Mouse (Mus musculus) hindbrain, embryonic 14.5 days (tissue): ENCODE data around the gene Mast3. TPM values are rescaled to one million over a fixed set of nuclear protein-coding genes. Genes with fewer than 3 reads are reported as not detected.
A peak's percentile ranks its signal among the peaks of the same experiment; 100 is the strongest.
"Not testable (repeated sequence)": the region's sequence is repeated elsewhere in the genome, so short reads cannot be mapped to it uniquely, and the experiment has no call there.

Experiments
- ATAC-seq: fragments of 200-750 bp; cut with Nextera tagmentation; 2 replicates; pipeline ENCODE4 v1.8.0; 2017; ENCODE audit warnings: moderate number of reproducible peaks, mild to moderate bottlenecking, moderate TSS enrichment, moderate library complexity; ENCODE audit not compliant: low FRiP score
- DNase-seq: peaks from one replicate; pipeline ENCODE4 v3.0.0-alpha.2; 2015; ENCODE audit warnings: low spot score
- H3K27ac ChIP-seq: fragments of 300-500 bp; sonication (generic); 2 replicates; pipeline ENCODE4 v1.5.1; 2014; ENCODE audit warnings: mild to moderate bottlenecking, moderate library complexity
- H3K27me3 ChIP-seq: fragments of 300-500 bp; sonication (generic); 2 replicates; pipeline ENCODE4 v1.6.1; 2014; ENCODE audit warnings: mild to moderate bottlenecking, low read length, mixed read lengths; ENCODE audit not compliant: control insufficient read depth, insufficient read depth
- H3K36me3 ChIP-seq: fragments of 300-500 bp; sonication (generic); replicated peaks from 2 replicates; pipeline ENCODE4 v1.6.1; 2014; ENCODE audit not compliant: control insufficient read depth, insufficient read depth
- H3K4me1 ChIP-seq: fragments of 300-500 bp; sonication (generic); replicated peaks from 2 replicates; pipeline ENCODE4 v1.6.1; 2014; ENCODE audit warnings: antibody characterized with exemption, low read length, mixed read lengths; ENCODE audit not compliant: control insufficient read depth, insufficient read depth
- H3K4me2 ChIP-seq: fragments of 300-500 bp; sonication (generic); replicated peaks from 2 replicates; pipeline ENCODE4 v1.6.1; 2014; ENCODE audit warnings: mild to moderate bottlenecking, moderate library complexity
- H3K4me3 ChIP-seq: fragments of 300-500 bp; sonication (generic); replicated peaks from 2 replicates; pipeline ENCODE4 v1.5.1; 2014; ENCODE audit warnings: mild to moderate bottlenecking, low read length
- H3K9ac ChIP-seq: fragments of 300-500 bp; sonication (generic); 2 replicates; pipeline ENCODE4 v1.6.1; 2014
- H3K9me3 ChIP-seq: fragments of 300-500 bp; sonication (generic); 2 replicates; pipeline ENCODE4 v1.6.1; 2016; ENCODE audit warnings: low read length; ENCODE audit not compliant: control insufficient read depth
- WGBS: fragments of 180-500 bp; shearing (Covaris S2); extraction: QIAGEN DNeasy Blood & Tissue Kit; methylation state at CpG from one replicate; pipeline ENCODE4 v1.1.7; 2014; 5-methylcytosine and 5-hydroxymethylcytosine counted together
- polyA plus RNA-seq: library from polyadenylated mRNA; unstranded; fragments of >200 nt; fragmentation: Nextera tagmentation; extraction: Ambion mirVana; gene quantifications from 2 replicates; pipeline ENCODE4 v1.2.1, GENCODE M21; 2014

Gene Mast3
- polyA plus RNA-seq, 1 experiment from 2014 or later: 23.3 TPM

DNA sequence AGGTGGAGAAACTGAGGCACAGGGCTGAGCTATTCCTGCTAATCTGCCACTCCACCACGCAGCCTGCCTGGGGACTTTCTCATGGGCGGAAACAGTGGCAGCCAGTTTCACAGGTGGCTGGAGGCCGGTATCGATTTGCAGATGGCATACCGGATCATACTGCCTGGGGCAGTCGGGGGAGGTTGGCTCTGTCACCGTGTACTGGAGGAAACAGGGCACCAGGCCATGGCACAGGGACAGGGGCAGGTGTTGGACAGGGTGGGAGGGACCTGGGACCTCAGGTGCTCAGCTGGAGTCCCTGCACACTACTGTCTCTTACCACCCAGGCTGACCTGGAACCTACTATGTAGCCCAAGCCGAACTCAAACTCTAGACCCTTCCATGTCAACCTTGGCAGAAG lies 21.0 kb upstream of the Mast3 start:
- 86% methylated on average over 8 of the region's 8 CpGs for WGBS
- Histone ChIP-seq H3K9me3 (no peaks in the 10 kb centered on the region), H3K36me3 (no peaks in the 10 kb centered on the region), H3K4me3 (no peak overlapping the region), H3K9ac (no peak overlapping the region), H3K27ac (no peak overlapping the region), H3K4me1 (no peaks in the 10 kb centered on the region), H3K4me2 (no peak overlapping the region), H3K27me3 (0 out of 2 replicates have a peak, but pooled peaks cover 2% of the 10 kb centered on the region)
- DNase-seq: no peak
- ATAC-seq: no peak

- Histone ChIP-seq H3K4me2 (no peak overlapping the region), H3K4me3 (no peak overlapping the region), H3K36me3 (no peaks in the 10 kb centered on the region), H3K4me1 (no peaks in the 10 kb centered on the region), H3K27me3 (peaks cover 20% of the 10 kb centered on the region), H3K9me3 (peaks cover 10% of the 10 kb centered on the region; the same call in 1 of the 2 replicates), H3K9ac (no peak overlapping the region), H3K27ac (no peak overlapping the region)
- ATAC-seq (no peak), DNase-seq (no peak)
- WGBS: 83% methylated on average over 7 of the region's 7 CpGs
Measured at GRCm38 (mm10) chr8:70823802-70824201, 18.9 kb upstream of the Mast3 start.

GRCm38 (mm10) chr8:70822594-70822993 lies 17.7 kb upstream of the Mast3 start:
- ATAC-seq, H3K4me1 ChIP-seq, DNase-seq, H3K27ac ChIP-seq, H3K4me3 ChIP-seq, H3K4me2 ChIP-seq, H3K9ac ChIP-seq, H3K36me3 ChIP-seq: not testable (repeated sequence)
- H3K27me3 ChIP-seq: peaks cover 23% of the 10 kb centered on the region
- H3K9me3 ChIP-seq: peaks cover 16% of the 10 kb centered on the region; the same call in 1 of the 2 replicates
- 90% methylated on average over 3 of the region's 3 CpGs for WGBS

DNA sequence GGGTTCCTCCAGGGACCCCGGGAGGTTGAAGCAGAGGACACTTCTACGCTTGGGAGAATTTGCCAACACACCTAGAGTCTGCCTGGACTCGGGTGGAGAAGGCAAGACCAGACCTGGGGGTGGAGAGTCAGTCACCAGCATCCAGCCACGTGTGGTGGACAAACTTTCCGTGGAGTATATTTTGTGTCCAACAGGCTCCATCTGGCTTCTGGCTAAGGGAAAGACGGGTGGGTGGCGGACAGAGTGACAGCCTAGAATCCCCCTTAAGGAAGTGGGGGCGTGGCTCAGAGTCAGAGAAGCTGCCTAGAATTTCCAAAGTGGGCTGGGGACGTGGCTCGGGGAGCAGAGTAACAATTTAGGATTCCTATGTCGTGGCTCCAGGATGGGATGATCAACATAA lies 17.1 kb upstream of the Mast3 start:
- DNase-seq (no peak), ATAC-seq (no peak)
- H3K9ac ChIP-seq: no peak overlapping the region
- peaks cover 16% of the 10 kb centered on the region; the same call in 1 of the 2 replicates for H3K9me3 ChIP-seq
- no peak overlapping the region for H3K4me3 ChIP-seq
- no peak overlapping the region for H3K27ac ChIP-seq
- no peaks in the 10 kb centered on the region for H3K4me1 ChIP-seq
- H3K27me3 ChIP-seq: peaks cover 29% of the 10 kb centered on the region
- no peaks in the 10 kb centered on the region for H3K36me3 ChIP-seq
- WGBS: 45% methylated on average over 11 of the region's 11 CpGs
- no peak overlapping the region for H3K4me2 ChIP-seq

DNA sequence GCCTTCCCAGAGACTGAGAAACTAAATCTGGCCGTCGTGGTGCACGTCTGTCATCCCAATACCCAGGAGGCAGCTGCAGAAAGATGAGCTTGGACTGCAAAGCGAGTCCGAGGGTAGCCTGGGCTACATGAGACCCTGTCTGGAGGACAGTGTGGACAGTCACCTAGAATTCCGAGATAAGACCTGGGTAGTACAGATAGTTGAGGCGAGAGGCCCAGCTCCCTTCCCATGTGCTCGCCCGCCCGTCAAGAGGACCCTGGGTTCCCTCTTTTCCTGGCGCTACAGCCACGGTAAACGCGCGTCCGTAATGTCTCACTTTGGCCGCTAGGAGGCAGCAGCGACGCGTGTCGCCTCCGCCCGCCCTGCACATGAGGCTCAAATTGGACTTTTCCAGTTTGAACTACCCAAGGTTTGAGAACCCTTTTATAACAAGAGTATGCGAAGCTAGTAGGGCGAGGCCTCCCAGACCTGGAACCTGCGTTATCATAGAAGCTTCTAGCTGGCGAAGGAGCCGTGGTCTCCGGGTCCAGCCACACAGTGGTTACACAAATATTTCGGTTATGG lies 16.6 kb upstream of the Mast3 start:
- ATAC-seq (no peak), DNase-seq (peak; percentile 81)
- no peak overlapping the region for H3K4me3 ChIP-seq
- no peak overlapping the region for H3K4me2 ChIP-seq
- no peak overlapping the region for H3K9ac ChIP-seq
- H3K27me3 ChIP-seq: peaks cover 34% of the 10 kb centered on the region
- no peaks in the 10 kb centered on the region for H3K36me3 ChIP-seq
- H3K4me1 ChIP-seq: no peaks in the 10 kb centered on the region
- H3K9me3 ChIP-seq: peaks cover 16% of the 10 kb centered on the region; the same call in 1 of the 2 replicates
- no peak overlapping the region for H3K27ac ChIP-seq
- WGBS: 16% methylated on average over 30 of the region's 30 CpGs

- Histone ChIP-seq H3K36me3 (no peaks in the 10 kb centered on the region), H3K4me2 (no peak overlapping the region), H3K9me3 (peaks cover 16% of the 10 kb centered on the region; the same call in 1 of the 2 replicates), H3K4me3 (no peak overlapping the region), H3K9ac (no peak overlapping the region), H3K27me3 (peaks cover 41% of the 10 kb centered on the region), H3K4me1 (no peaks in the 10 kb centered on the region), H3K27ac (no peak overlapping the region)
- 3% methylated on average over 31 of the region's 31 CpGs for WGBS
- DNase-seq (no peak), ATAC-seq (peak; percentile 38; the same call in 1 of the 2 replicates)
Measured at GRCm38 (mm10) chr8:70820101-70820935, 15.5 kb upstream of the Mast3 start.

- no peaks in the 10 kb centered on the region for H3K36me3 ChIP-seq
- no peak overlapping the region for H3K9ac ChIP-seq
- 6% methylated on average over 30 of the region's 30 CpGs for WGBS
- DNase-seq (no peak), ATAC-seq (no peak)
- no peaks in the 10 kb centered on the region for H3K4me1 ChIP-seq
- H3K9me3 ChIP-seq: peaks cover 16% of the 10 kb centered on the region; the same call in 1 of the 2 replicates
- H3K4me2 ChIP-seq: peak overlapping the region; percentile 32
- no peak overlapping the region; the same call in 1 of the 2 replicates for H3K4me3 ChIP-seq
- peaks cover 41% of the 10 kb centered on the region for H3K27me3 ChIP-seq
- no peak overlapping the region for H3K27ac ChIP-seq
Measured at GRCm38 (mm10) chr8:70816679-70817078, 11.8 kb upstream of the Mast3 start.

GRCm38 (mm10) chr8:70812885-70813284 lies 8.0 kb upstream of the Mast3 start:
- H3K27me3 ChIP-seq: peaks cover 21% of the 10 kb centered on the region
- no peak for DNase-seq

DNA sequence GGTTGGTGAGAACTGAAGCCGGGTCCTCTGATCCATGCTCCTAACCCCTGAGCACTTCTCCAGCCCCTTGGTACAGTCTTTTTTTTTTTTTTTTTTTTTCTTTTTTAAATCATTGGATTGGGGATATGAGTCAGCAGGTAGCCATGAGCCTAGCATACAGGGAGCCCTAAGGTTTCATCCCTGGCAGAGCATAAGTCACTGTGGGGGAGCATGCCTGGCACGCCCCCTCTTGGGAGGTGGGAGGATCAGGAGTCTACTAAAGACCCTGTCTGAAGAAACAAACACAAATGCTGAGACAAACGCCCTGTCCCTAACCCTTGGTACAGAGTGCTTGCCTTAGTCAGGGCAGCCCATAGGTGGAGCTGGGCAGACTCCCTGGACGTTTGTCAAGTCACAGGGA lies 7.2 kb upstream of the Mast3 start:
- no peak overlapping the region for H3K27ac ChIP-seq
- H3K4me3 ChIP-seq: no peak overlapping the region
- H3K9ac ChIP-seq: no peak overlapping the region
- peaks cover 13% of the 10 kb centered on the region for H3K27me3 ChIP-seq
- H3K4me2 ChIP-seq: no peak overlapping the region
- ATAC-seq (no peak), DNase-seq (no peak)
- no peaks in the 10 kb centered on the region for H3K36me3 ChIP-seq
- no peaks in the 10 kb centered on the region for H3K9me3 ChIP-seq
- no peaks in the 10 kb centered on the region for H3K4me1 ChIP-seq
- 50% methylated on average over 4 of the region's 4 CpGs for WGBS

More at GRCm38 (mm10) chr8:70812885-70813284, 8.0 kb upstream of the Mast3 start:
- ATAC-seq: no peak
- H3K4me2 ChIP-seq: no peak overlapping the region
- H3K27ac ChIP-seq: no peak overlapping the region
- H3K4me1 ChIP-seq: no peaks in the 10 kb centered on the region
- H3K36me3 ChIP-seq: no peaks in the 10 kb centered on the region
- no peak overlapping the region for H3K9ac ChIP-seq
- no peak overlapping the region for H3K4me3 ChIP-seq
- 64% methylated on average over 4 of the region's 4 CpGs for WGBS
- no peaks in the 10 kb centered on the region for H3K9me3 ChIP-seq
